Mouse (Mus musculus): ENCODE results near the gene Lrrk2.
A peak's percentile ranks its signal among the peaks of the same experiment; 100 is the strongest.

DNA sequence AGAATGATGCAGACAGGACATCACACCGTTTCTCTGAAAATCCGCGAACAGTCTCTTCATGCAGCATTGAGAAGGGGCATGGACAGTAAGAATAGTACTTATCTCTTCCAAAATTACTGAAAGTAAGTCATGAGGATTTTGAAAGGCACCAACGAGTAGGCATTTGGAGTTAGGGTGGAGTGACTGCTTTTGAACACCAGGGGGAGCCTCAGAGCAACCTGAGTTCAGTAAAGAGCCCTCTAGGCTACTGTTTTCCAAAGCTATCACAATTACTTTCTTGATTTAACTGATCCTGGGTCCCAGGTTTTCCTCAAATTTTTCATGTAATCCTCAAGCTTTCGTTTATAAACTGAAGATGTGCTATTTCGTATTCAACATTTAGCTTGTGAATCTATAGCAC lies 108.2 kb downstream of the Lrrk2 start:
- no peak for TF ChIP-seq MAFK (IDR thresholded peaks at IDR 0.05; ENCODE audit: insufficient read depth, low read depth, low read length)
- 0 out of 2 replicates have a peak, but pooled peaks have one; percentile 29 for TF ChIP-seq ZC3H11A (IDR thresholded peaks at IDR 0.05; ENCODE audit: borderline replicate concordance, low read depth, low read length)
- no peak for TF ChIP-seq CHD2 (IDR thresholded peaks at IDR 0.05; ENCODE audit: low read depth, low read length)
- no peak for TF ChIP-seq ZNF384 (IDR thresholded peaks at IDR 0.05; ENCODE audit: low read depth, low read length)

All from ES-E14 (cell line).